Mouse (Mus musculus) forebrain, embryonic 14.5 days (tissue): ENCODE measurements around the gene Gsdma. TPM values are rescaled to one million over a fixed set of nuclear protein-coding genes. Genes with fewer than 3 reads are reported as not detected.
"Not testable (repeated sequence)": the region's sequence is repeated elsewhere in the genome, so short reads cannot be mapped to it uniquely, and the experiment has no call there.

ENCODE experiments used
- ATAC-seq: fragments of 200-750 bp; cut with Nextera tagmentation; 2 replicates; pipeline ENCODE4 v1.8.0; 2017; ENCODE audit warnings: mild to moderate bottlenecking, moderate library complexity
- DNase-seq: peaks from one replicate; pipeline ENCODE4 v3.0.0-alpha.2; 2015; ENCODE audit warnings: low spot score
- H3K27ac ChIP-seq: fragments of 300-500 bp; sonication (generic); 2 replicates; pipeline ENCODE4 v1.5.1; 2014; ENCODE audit warnings: low read depth, mild to moderate bottlenecking, control low read depth, low read length, moderate library complexity
- H3K27me3 ChIP-seq: fragments of 300-500 bp; sonication (generic); replicated peaks from 2 replicates; pipeline ENCODE4 v1.6.1; 2014; ENCODE audit warnings: low read length, control low read depth, mixed read lengths; ENCODE audit not compliant: control insufficient read depth, insufficient read depth
- H3K36me3 ChIP-seq: fragments of 300-500 bp; sonication (generic); 2 replicates; pipeline ENCODE4 v1.6.1; 2014; ENCODE audit warnings: low read length, control low read depth; ENCODE audit not compliant: control insufficient read depth, insufficient read depth
- H3K4me1 ChIP-seq: fragments of 300-500 bp; sonication (generic); 2 replicates; pipeline ENCODE4 v1.6.1; 2014; ENCODE audit warnings: antibody characterized with exemption, low read length, control low read depth; ENCODE audit not compliant: control insufficient read depth, insufficient read depth
- H3K4me2 ChIP-seq: fragments of 300-500 bp; sonication (generic); 2 replicates; pipeline ENCODE4 v1.6.1; 2014; ENCODE audit warnings: mild to moderate bottlenecking, control low read depth, low read length
- H3K4me3 ChIP-seq: fragments of 300-500 bp; sonication (generic); 2 replicates; pipeline ENCODE4 v1.5.1; 2014; ENCODE audit warnings: low read depth, low read length, control low read depth
- H3K9ac ChIP-seq: fragments of 300-500 bp; sonication (generic); 2 replicates; pipeline ENCODE4 v1.6.1; 2014; ENCODE audit warnings: mild to moderate bottlenecking, low read length, control low read depth, moderate library complexity
- H3K9me3 ChIP-seq: fragments of 300-500 bp; sonication (generic); replicated peaks from 2 replicates; pipeline ENCODE4 v1.6.1; 2016; ENCODE audit warnings: low read length, control low read depth, mixed read lengths; ENCODE audit not compliant: control insufficient read depth
- WGBS: fragments of 180-500 bp; shearing (Covaris S2); extraction: QIAGEN DNeasy Blood & Tissue Kit; methylation state at CpG from one replicate; pipeline ENCODE4 v1.1.7; 2014; 5-methylcytosine and 5-hydroxymethylcytosine counted together
- polyA plus RNA-seq: library from polyadenylated mRNA; unstranded; fragments of >200 nt; fragmentation: Nextera tagmentation; extraction: Ambion mirVana; gene quantifications from 2 replicates; pipeline ENCODE4 v1.2.1, GENCODE M21; 2014

The Gsdma gene
- polyA plus RNA-seq = not detected in 2 replicates

- ATAC-seq = no peak
- Histone ChIP-seq H3K36me3 (no peaks in the 10 kb centered on the region), H3K9me3 (no peaks in the 10 kb centered on the region), H3K4me3 (no peak within 1 kb of the TSS), H3K4me1 (no peaks in the 10 kb centered on the region), H3K4me2 (no peak within 1 kb of the TSS), H3K27me3 (no peaks in the 10 kb centered on the region), H3K27ac (no peak within 1 kb of the TSS), H3K9ac (no peak within 1 kb of the TSS)
- DNase-seq = no peak
- 31% methylated on average over 4 of the region's 4 CpGs for WGBS
Measured at GRCm38 (mm10) chr11:98664091-98664490, at the start of gene Gsdma. Gene Gsdma, plus strand, starts transcription at chr11:98664351.

GRCm38 (mm10) chr11:98620791-98621190, 43.4 kb upstream of the Gsdma start:
- Histone ChIP-seq H3K4me3 (no peak overlapping the region), H3K9ac (no peak overlapping the region), H3K36me3 (no peaks in the 10 kb centered on the region), H3K9me3 (no peaks in the 10 kb centered on the region), H3K27me3 (no peaks in the 10 kb centered on the region), H3K27ac (no peak overlapping the region), H3K4me1 (no peaks in the 10 kb centered on the region), H3K4me2 (no peak overlapping the region)
- no peak for DNase-seq
- WGBS = 96% methylated on average over 13 of the region's 13 CpGs
- ATAC-seq = no peak

GRCm38 (mm10) chr11:98623981-98624380, 40.2 kb upstream of the Gsdma start:
- not testable (repeated sequence) for H3K9me3 ChIP-seq, H3K4me2 ChIP-seq, ATAC-seq, H3K36me3 ChIP-seq, H3K27ac ChIP-seq, H3K27me3 ChIP-seq, DNase-seq, H3K4me3 ChIP-seq, H3K9ac ChIP-seq, H3K4me1 ChIP-seq
- WGBS = 81% methylated on average over 6 of the region's 6 CpGs

GRCm38 (mm10) chr11:98624381-98624780, 39.8 kb upstream of the Gsdma start:
- WGBS = 91% methylated on average over 2 of the region's 2 CpGs
- not testable (repeated sequence) for H3K36me3 ChIP-seq, H3K9me3 ChIP-seq, H3K4me3 ChIP-seq, H3K4me2 ChIP-seq, H3K27me3 ChIP-seq, DNase-seq, H3K4me1 ChIP-seq, ATAC-seq, H3K9ac ChIP-seq, H3K27ac ChIP-seq

GRCm38 (mm10) chr11:98625611-98626410, 38.3 kb upstream of the Gsdma start, which contains the start of the genes Gm12355 and Gsdma3:
Gene Gm12355, minus strand, starts transcription at chr11:98625661.
Gene Gsdma3, plus strand, starts transcription at chr11:98626360.
- H3K36me3 ChIP-seq = no peaks in the 10 kb centered on the region
- no peak within 1 kb of the TSS for H3K27ac ChIP-seq
- DNase-seq (no peak), ATAC-seq (no peak)
- H3K4me1 ChIP-seq = no peaks in the 10 kb centered on the region
- WGBS = 88% methylated on average over 10 of the region's 10 CpGs
- no peaks in the 10 kb centered on the region for H3K9me3 ChIP-seq
- no peak within 1 kb of the TSS for H3K4me2 ChIP-seq
- H3K4me3 ChIP-seq = no peak within 1 kb of the TSS
- H3K9ac ChIP-seq = no peak within 1 kb of the TSS
- H3K27me3 ChIP-seq = no peaks in the 10 kb centered on the region

GRCm38 (mm10) chr11:98628706-98629105, 35.4 kb upstream of the Gsdma start:
- no peak for DNase-seq
- no peak overlapping the region for H3K9ac ChIP-seq
- no peak for ATAC-seq
- H3K4me3 ChIP-seq = no peak overlapping the region
- no peaks in the 10 kb centered on the region for H3K4me1 ChIP-seq
- 99% methylated on average over 3 of the region's 3 CpGs for WGBS
- H3K27ac ChIP-seq = no peak overlapping the region
- no peaks in the 10 kb centered on the region for H3K9me3 ChIP-seq
- no peaks in the 10 kb centered on the region for H3K36me3 ChIP-seq
- 0 out of 2 replicates have a peak, but pooled peaks cover 4% of the 10 kb centered on the region for H3K27me3 ChIP-seq
- H3K4me2 ChIP-seq = no peak overlapping the region

GRCm38 (mm10) chr11:98630646-98631045, 33.5 kb upstream of the Gsdma start:
- no peaks in the 10 kb centered on the region for H3K4me1 ChIP-seq
- no peak overlapping the region for H3K4me3 ChIP-seq
- WGBS = 88% methylated on average over 5 of the region's 5 CpGs
- ATAC-seq (no peak), DNase-seq (no peak)
- H3K27ac ChIP-seq = no peak overlapping the region
- H3K9ac ChIP-seq = no peak overlapping the region
- no peaks in the 10 kb centered on the region for H3K9me3 ChIP-seq
- H3K27me3 ChIP-seq = 0 out of 2 replicates have a peak, but pooled peaks cover 4% of the 10 kb centered on the region
- H3K4me2 ChIP-seq = no peak overlapping the region
- no peaks in the 10 kb centered on the region for H3K36me3 ChIP-seq

- not testable (repeated sequence) for ATAC-seq, DNase-seq, H3K9ac ChIP-seq, H3K36me3 ChIP-seq, H3K27me3 ChIP-seq, H3K4me3 ChIP-seq, H3K4me1 ChIP-seq, H3K27ac ChIP-seq, H3K4me2 ChIP-seq, H3K9me3 ChIP-seq
- 33% methylated on average over 10 of the region's 10 CpGs for WGBS
Measured at GRCm38 (mm10) chr11:98635312-98635970, 28.7 kb upstream of the Gsdma start.

GRCm38 (mm10) chr11:98637501-98637900, 26.6 kb upstream of the Gsdma start:
- DNase-seq = no peak

More at GRCm38 (mm10) chr11:98637501-98637900, 26.6 kb upstream of the Gsdma start:
- Histone ChIP-seq H3K36me3 (no peaks in the 10 kb centered on the region), H3K9ac (no peak overlapping the region), H3K4me2 (no peak overlapping the region), H3K9me3 (no peaks in the 10 kb centered on the region), H3K27me3 (0 out of 2 replicates have a peak, but pooled peaks cover 4% of the 10 kb centered on the region), H3K4me3 (no peak overlapping the region), H3K27ac (no peak overlapping the region), H3K4me1 (no peaks in the 10 kb centered on the region)
- no peak for ATAC-seq
- WGBS = 74% methylated on average over 1 of the region's 1 CpGs
